Mouse (Mus musculus): ENCODE data around the gene Usf3. TPM values are rescaled to one million over a fixed set of nuclear protein-coding genes. Genes with fewer than 3 reads are reported as not detected.

The Usf3 gene
- polyA plus RNA-seq, 1 experiment from 2014 or later, result 4.2 TPM

DNA sequence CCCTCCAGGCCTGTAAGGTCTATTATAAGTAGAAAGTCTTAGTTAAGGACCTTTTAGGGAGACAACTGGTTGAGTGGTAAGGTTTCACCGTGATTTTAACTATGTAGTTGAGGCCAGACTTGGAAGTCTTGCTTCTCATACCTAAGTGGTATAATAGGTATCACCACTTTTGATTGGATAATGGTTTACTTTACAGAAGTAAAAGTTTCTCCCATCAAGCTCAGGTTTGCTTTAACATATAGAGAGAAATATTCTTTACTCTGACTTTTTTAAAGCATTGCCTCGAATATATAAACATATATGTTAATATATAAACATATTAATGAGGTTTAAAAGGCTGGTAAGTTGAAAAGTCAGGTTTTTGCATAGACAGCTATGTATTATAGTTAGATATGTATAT, 9.2 kb upstream of the Usf3 start:
- WGBS (ENCODE audit: insufficient replicate concordance), result 82% methylated on average over 2 of the region's 2 CpGs
- no peak overlapping the region for H3K4me2 ChIP-seq
- H3K9me3 ChIP-seq (replicated peaks; ENCODE audit: control insufficient read depth, low read length), result no peaks in the 10 kb centered on the region
- H3K4me3 ChIP-seq (ENCODE audit: low read depth, low read length), result no peak overlapping the region
- no peaks in the 10 kb centered on the region for H3K36me3 ChIP-seq (ENCODE audit: control insufficient read depth, insufficient read depth, low read length)
- H3K27ac ChIP-seq (ENCODE audit: low read depth, low read length), result no peak overlapping the region
- H3K9ac ChIP-seq (ENCODE audit: low read depth, low read length), result no peak overlapping the region
- H3K27me3 ChIP-seq (ENCODE audit: control insufficient read depth, insufficient read depth, low read length), result no peaks in the 10 kb centered on the region
- no peak for ATAC-seq (replicated peaks; ENCODE audit: insufficient number of reproducible peaks, low FRiP score, low TSS enrichment)
- no peaks in the 10 kb centered on the region for H3K4me1 ChIP-seq (ENCODE audit: control insufficient read depth, insufficient read depth, low read length)

- WGBS (ENCODE audit: insufficient replicate concordance), result 52% methylated on average over 3 of the region's 3 CpGs
- H3K4me1 ChIP-seq (ENCODE audit: control insufficient read depth, insufficient read depth, low read length), result no peaks in the 10 kb centered on the region
- no peak for ATAC-seq (replicated peaks; ENCODE audit: insufficient number of reproducible peaks, low FRiP score, low TSS enrichment)
- H3K9ac ChIP-seq (ENCODE audit: low read depth, low read length), result no peak overlapping the region
- H3K27me3 ChIP-seq (ENCODE audit: control insufficient read depth, insufficient read depth, low read length), result no peaks in the 10 kb centered on the region
- H3K4me3 ChIP-seq (ENCODE audit: low read depth, low read length), result no peak overlapping the region
- H3K36me3 ChIP-seq (ENCODE audit: control insufficient read depth, insufficient read depth, low read length), result no peaks in the 10 kb centered on the region
- no peaks in the 10 kb centered on the region for H3K9me3 ChIP-seq (replicated peaks; ENCODE audit: control insufficient read depth, low read length)
- no peak overlapping the region for H3K4me2 ChIP-seq
- H3K27ac ChIP-seq (ENCODE audit: low read depth, low read length), result no peak overlapping the region
Observed at GRCm38 (mm10) chr16:44165182-44165581, 7.9 kb upstream of the Usf3 start.

GRCm38 (mm10) chr16:44168990-44169389, 4.1 kb upstream of the Usf3 start:
- H3K4me3 ChIP-seq (ENCODE audit: low read depth, low read length), result no peak overlapping the region
- 83% methylated on average over 4 of the region's 4 CpGs for WGBS (ENCODE audit: insufficient replicate concordance)
- H3K27me3 ChIP-seq (ENCODE audit: control insufficient read depth, insufficient read depth, low read length), result no peaks in the 10 kb centered on the region
- no peaks in the 10 kb centered on the region for H3K36me3 ChIP-seq (ENCODE audit: control insufficient read depth, insufficient read depth, low read length)
- no peak for ATAC-seq (replicated peaks; ENCODE audit: insufficient number of reproducible peaks, low FRiP score, low TSS enrichment)
- no peaks in the 10 kb centered on the region for H3K9me3 ChIP-seq (replicated peaks; ENCODE audit: control insufficient read depth, low read length)
- no peaks in the 10 kb centered on the region for H3K4me1 ChIP-seq (ENCODE audit: control insufficient read depth, insufficient read depth, low read length)
- no peak overlapping the region for H3K9ac ChIP-seq (ENCODE audit: low read depth, low read length)
- H3K27ac ChIP-seq (ENCODE audit: low read depth, low read length), result no peak overlapping the region
- no peak overlapping the region for H3K4me2 ChIP-seq

DNA sequence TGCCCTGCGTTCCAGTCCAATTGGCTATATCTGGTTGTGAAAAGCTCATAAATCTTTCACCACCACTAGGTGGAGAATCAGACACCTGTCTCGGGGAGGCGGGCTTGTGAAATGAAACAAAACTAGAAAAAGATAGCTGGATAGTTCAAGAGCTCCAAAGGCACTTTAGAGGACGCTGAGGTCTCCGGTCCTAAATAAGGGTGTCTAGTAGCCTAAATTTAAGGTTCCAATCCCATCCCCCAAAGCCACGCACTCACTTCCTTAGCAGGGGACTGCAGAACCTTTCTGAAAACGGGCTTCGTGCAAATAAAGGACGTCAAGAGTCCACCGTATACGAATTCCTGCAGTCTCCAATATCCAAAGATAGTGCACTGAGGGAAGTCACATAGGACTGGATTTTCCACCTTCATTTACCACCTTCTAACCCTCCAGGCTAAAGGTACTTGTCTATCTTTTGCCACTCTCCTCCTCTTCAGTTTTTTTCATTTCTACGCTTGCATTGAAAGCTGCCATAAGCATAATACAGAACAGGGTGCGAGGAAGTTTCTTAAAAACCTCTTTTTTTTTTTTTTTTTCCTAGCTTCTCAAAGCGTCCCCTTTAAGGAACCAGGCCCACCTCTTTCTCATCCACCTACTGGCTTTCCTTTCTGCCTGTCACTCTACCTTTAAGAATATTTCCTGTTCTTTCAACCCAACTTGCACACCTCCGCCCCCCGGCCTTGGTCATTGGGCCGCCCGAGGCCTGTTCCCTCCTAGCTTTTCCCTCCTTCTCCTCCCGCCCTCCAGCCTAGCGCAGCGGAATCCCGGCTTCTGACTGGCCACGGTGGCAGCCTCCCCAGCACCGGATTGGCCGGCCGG, 520 bp upstream of the Usf3 start:
- peak overlapping the region; percentile 70 for H3K4me3 ChIP-seq (ENCODE audit: low read depth, low read length)
- peak; percentile 99 for ATAC-seq (replicated peaks; ENCODE audit: insufficient number of reproducible peaks, low FRiP score, low TSS enrichment)
- H3K27ac ChIP-seq (ENCODE audit: low read depth, low read length), result peak overlapping the region; percentile 92
- no peaks in the 10 kb centered on the region for H3K27me3 ChIP-seq (ENCODE audit: control insufficient read depth, insufficient read depth, low read length)
- peak overlapping the region; percentile 92 for H3K9ac ChIP-seq (ENCODE audit: low read depth, low read length)
- peaks cover 10% of the 10 kb centered on the region; the same call in 1 of the 2 replicates for H3K4me1 ChIP-seq (ENCODE audit: control insufficient read depth, insufficient read depth, low read length)
- H3K9me3 ChIP-seq (replicated peaks; ENCODE audit: control insufficient read depth, low read length), result no peaks in the 10 kb centered on the region
- WGBS (ENCODE audit: insufficient replicate concordance), result under 1% methylated on average over 26 of the region's 26 CpGs
- H3K4me2 ChIP-seq, result peak overlapping the region; percentile 75
- no peaks in the 10 kb centered on the region for H3K36me3 ChIP-seq (ENCODE audit: control insufficient read depth, insufficient read depth, low read length)

DNA sequence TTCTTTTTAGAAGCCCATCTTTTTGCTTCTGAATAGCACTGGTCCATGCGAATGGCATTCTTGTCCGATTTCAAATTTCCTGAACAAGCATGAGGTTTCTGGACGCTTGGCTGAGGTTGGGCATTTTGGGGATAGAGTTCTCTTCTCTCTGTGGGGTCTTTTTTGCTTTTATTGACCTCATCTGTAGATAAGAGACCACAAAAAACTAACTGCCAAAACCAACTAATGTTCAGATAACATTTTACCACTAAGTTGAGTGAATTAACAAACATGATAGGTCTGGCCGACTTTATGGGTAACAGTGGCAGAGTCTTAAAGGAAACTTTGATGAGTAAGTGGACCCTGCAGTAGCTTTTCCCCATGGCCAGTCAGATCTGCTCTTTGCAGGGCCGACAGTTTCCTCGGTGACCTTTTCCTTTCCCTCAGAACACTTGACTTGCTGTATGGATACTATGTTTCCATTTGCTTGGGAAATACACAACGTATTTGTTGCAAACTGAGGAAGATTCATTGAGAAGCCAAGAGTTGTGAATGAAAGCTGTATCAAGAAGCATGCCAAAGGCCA, 1.0 kb downstream of the Usf3 start:
- no peak for ATAC-seq (replicated peaks; ENCODE audit: insufficient number of reproducible peaks, low FRiP score, low TSS enrichment)
- Histone ChIP-seq H3K9me3 (replicated peaks; ENCODE audit: control insufficient read depth, low read length) (no peaks in the 10 kb centered on the region), H3K27me3 (ENCODE audit: control insufficient read depth, insufficient read depth, low read length) (no peaks in the 10 kb centered on the region), H3K36me3 (ENCODE audit: control insufficient read depth, insufficient read depth, low read length) (no peaks in the 10 kb centered on the region), H3K27ac (ENCODE audit: low read depth, low read length) (peak overlapping the region; percentile 92), H3K4me2 (peak overlapping the region; percentile 72), H3K9ac (ENCODE audit: low read depth, low read length) (peak overlapping the region; percentile 92), H3K4me3 (ENCODE audit: low read depth, low read length) (peak overlapping the region; percentile 70), H3K4me1 (ENCODE audit: control insufficient read depth, insufficient read depth, low read length) (peaks cover 10% of the 10 kb centered on the region; the same call in 1 of the 2 replicates)
- 13% methylated on average over 7 of the region's 7 CpGs for WGBS (ENCODE audit: insufficient replicate concordance)

GRCm38 (mm10) chr16:44175001-44175400, 2.0 kb downstream of the Usf3 start:
- Histone ChIP-seq H3K4me1 (ENCODE audit: control insufficient read depth, insufficient read depth, low read length) (peaks cover 10% of the 10 kb centered on the region; the same call in 1 of the 2 replicates), H3K27ac (ENCODE audit: low read depth, low read length) (no peak overlapping the region), H3K4me2 (peak overlapping the region; percentile 31), H3K9ac (ENCODE audit: low read depth, low read length) (no peak overlapping the region), H3K4me3 (ENCODE audit: low read depth, low read length) (no peak overlapping the region), H3K27me3 (ENCODE audit: control insufficient read depth, insufficient read depth, low read length) (no peaks in the 10 kb centered on the region), H3K36me3 (ENCODE audit: control insufficient read depth, insufficient read depth, low read length) (no peaks in the 10 kb centered on the region), H3K9me3 (replicated peaks; ENCODE audit: control insufficient read depth, low read length) (no peaks in the 10 kb centered on the region)
- 64% methylated on average over 1 of the region's 1 CpGs for WGBS (ENCODE audit: insufficient replicate concordance)
- ATAC-seq (replicated peaks; ENCODE audit: insufficient number of reproducible peaks, low FRiP score, low TSS enrichment), result no peak

DNA sequence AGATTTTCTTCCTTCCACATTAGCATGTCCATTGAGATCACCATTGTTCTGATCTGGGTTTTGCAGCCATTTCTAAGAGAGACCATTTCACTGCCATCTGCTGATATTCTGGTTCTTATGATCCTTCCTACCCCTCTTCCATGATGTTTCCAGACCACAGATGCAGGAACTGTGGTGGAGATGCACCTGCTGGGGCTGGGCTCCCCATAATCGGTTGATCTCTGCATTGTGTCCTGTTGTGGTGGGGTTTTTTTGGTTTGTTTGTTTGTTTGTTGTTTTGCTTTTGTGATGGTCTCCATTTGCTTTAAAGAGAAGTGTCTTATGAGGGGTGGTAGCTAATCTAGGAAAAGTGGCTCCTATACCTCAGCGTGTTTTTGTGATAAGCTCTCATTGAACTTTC, 3.5 kb downstream of the Usf3 start:
- Histone ChIP-seq H3K27me3 (ENCODE audit: control insufficient read depth, insufficient read depth, low read length) (no peaks in the 10 kb centered on the region), H3K4me1 (ENCODE audit: control insufficient read depth, insufficient read depth, low read length) (peaks cover 10% of the 10 kb centered on the region; the same call in 1 of the 2 replicates), H3K9ac (ENCODE audit: low read depth, low read length) (no peak overlapping the region), H3K9me3 (replicated peaks; ENCODE audit: control insufficient read depth, low read length) (no peaks in the 10 kb centered on the region), H3K4me3 (ENCODE audit: low read depth, low read length) (no peak overlapping the region), H3K36me3 (ENCODE audit: control insufficient read depth, insufficient read depth, low read length) (no peaks in the 10 kb centered on the region), H3K27ac (ENCODE audit: low read depth, low read length) (no peak overlapping the region), H3K4me2 (no peak overlapping the region)
- WGBS (ENCODE audit: insufficient replicate concordance), result 90% methylated on average over 2 of the region's 2 CpGs
- ATAC-seq (replicated peaks; ENCODE audit: insufficient number of reproducible peaks, low FRiP score, low TSS enrichment), result no peak

GRCm38 (mm10) chr16:44178555-44178954, 5.5 kb downstream of the Usf3 start:
- 76% methylated on average over 1 of the region's 1 CpGs for WGBS (ENCODE audit: insufficient replicate concordance)
- ATAC-seq (replicated peaks; ENCODE audit: insufficient number of reproducible peaks, low FRiP score, low TSS enrichment), result no peak
- no peaks in the 10 kb centered on the region for H3K9me3 ChIP-seq (replicated peaks; ENCODE audit: control insufficient read depth, low read length)
- H3K4me3 ChIP-seq (ENCODE audit: low read depth, low read length), result no peak overlapping the region
- no peaks in the 10 kb centered on the region for H3K27me3 ChIP-seq (ENCODE audit: control insufficient read depth, insufficient read depth, low read length)
- peaks cover 3% of the 10 kb centered on the region; the same call in 1 of the 2 replicates for H3K36me3 ChIP-seq (ENCODE audit: control insufficient read depth, insufficient read depth, low read length)
- H3K9ac ChIP-seq (ENCODE audit: low read depth, low read length), result no peak overlapping the region
- no peak overlapping the region for H3K27ac ChIP-seq (ENCODE audit: low read depth, low read length)
- H3K4me2 ChIP-seq, result no peak overlapping the region
- peaks cover 10% of the 10 kb centered on the region; the same call in 1 of the 2 replicates for H3K4me1 ChIP-seq (ENCODE audit: control insufficient read depth, insufficient read depth, low read length)

Data from heart, embryonic 11.5 days (tissue).